Mouse (Mus musculus): ENCODE data around the gene Acot3. TPM values are rescaled to one million over a fixed set of nuclear protein-coding genes. Genes with fewer than 3 reads are reported as not detected.
"Not testable (repeated sequence)": the region's sequence is repeated elsewhere in the genome, so short reads cannot be mapped to it uniquely, and the experiment has no call there.

The Acot3 gene
- total and polyA plus RNA-seq, 3 experiments, result not detected

DNA sequence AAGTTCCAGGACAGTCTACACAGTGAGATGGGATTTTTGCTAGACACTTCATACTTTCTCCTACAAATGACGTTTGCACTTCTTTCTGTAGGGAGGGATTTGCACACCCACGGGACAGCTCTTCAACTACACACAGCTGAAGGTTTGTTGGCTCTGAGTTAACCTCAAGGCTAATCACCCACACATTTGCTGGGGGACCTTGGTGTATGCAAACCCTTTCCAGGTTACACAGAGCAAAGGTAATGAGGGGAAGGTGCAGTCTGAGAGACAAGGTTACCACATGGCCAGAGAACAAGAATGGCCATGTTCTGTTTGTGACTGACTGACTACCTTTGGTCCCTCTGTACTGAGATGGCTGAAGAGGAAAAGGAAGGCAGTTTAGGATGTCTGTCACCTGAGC is 31.9 kb downstream of the Acot3 start:
- dilution Hi-C loops (cut with MboI; ENCODE audit: extremely low pct_ligation_motif_present, extremely low pct_unique_long_range_greater_than_20kb, low sequenced_read_pairs) (no loop called here), in situ Hi-C loops (cut with MboI; ENCODE audit: low pct_ligation_motif_present, low pct_unique_long_range_greater_than_20kb, low sequenced_read_pairs) (no loop called here)
- DNase-seq (ENCODE audit: extremely low read depth), result no peak

GRCm38 (mm10) chr12:84084581-84084980 is 32.6 kb downstream of the Acot3 start:
- no peak overlapping the region for H3K9ac ChIP-seq (ENCODE audit: insufficient read depth, low read depth)
- in situ Hi-C loops (cut with MboI; ENCODE audit: low pct_ligation_motif_present, low pct_unique_long_range_greater_than_20kb, low sequenced_read_pairs), result no loop called here
- no peak for TF ChIP-seq BHLHE40 (IDR thresholded peaks at IDR 0.05; ENCODE audit: low read depth, low read length)
- no peak for TF ChIP-seq TBP (conservative IDR thresholded peaks at IDR 0.05; ENCODE audit: low read depth, low read length)
- TF ChIP-seq CHD2 (IDR thresholded peaks at IDR 0.05; ENCODE audit: low read length), result no peak
- TF ChIP-seq KAT2A (IDR thresholded peaks at IDR 0.05; ENCODE audit: insufficient replicate concordance, low read length), result no peak
- no peaks in the 10 kb centered on the region for H3K9me3 ChIP-seq (replicated peaks; ENCODE audit: low read length)
- H3K79me2 ChIP-seq (replicated peaks; ENCODE audit: control insufficient read depth, extremely low read depth, insufficient read depth, poor library complexity, severe bottlenecking), result no peaks in the 10 kb centered on the region
- H3K4me1 ChIP-seq (ENCODE audit: control insufficient read depth in 1 of 2, insufficient read depth in 2 of 2), result no peaks in the 10 kb centered on the region
- no peak overlapping the region for H3K27ac ChIP-seq (ENCODE audit: insufficient read depth, low read depth)
- no peaks in the 10 kb centered on the region for H3K36me3 ChIP-seq (replicated peaks in 1 of 2; ENCODE audit: control insufficient read depth in 1 of 2, insufficient read depth in 1 of 2, low read length in 1 of 2)
- H3K4me2 ChIP-seq (ENCODE audit: insufficient read depth, low read depth, poor library complexity, severe bottlenecking), result no peak overlapping the region
- H3K27me3 ChIP-seq (replicated peaks), result peaks cover 3% of the 10 kb centered on the region
- dilution Hi-C loops (cut with MboI; ENCODE audit: extremely low pct_ligation_motif_present, extremely low pct_unique_long_range_greater_than_20kb, low sequenced_read_pairs), result no loop called here
- no peak for DNase-seq (ENCODE audit: extremely low read depth)
- H3K4me3 ChIP-seq (replicated peaks in 1 of 3; ENCODE audit: low read depth in 2 of 3, low read length in 2 of 3, poor library complexity in 1 of 3), result no peak overlapping the region

More for the DNA sequence above, 31.9 kb downstream of the Acot3 start:
- Histone ChIP-seq H3K27me3 (replicated peaks) (peaks cover 3% of the 10 kb centered on the region), H3K27ac (ENCODE audit: insufficient read depth, low read depth) (no peak overlapping the region), H3K79me2 (replicated peaks; ENCODE audit: control insufficient read depth, extremely low read depth, insufficient read depth, poor library complexity, severe bottlenecking) (no peaks in the 10 kb centered on the region), H3K4me3 (replicated peaks in 1 of 3; ENCODE audit: low read depth in 2 of 3, low read length in 2 of 3, poor library complexity in 1 of 3) (no peak overlapping the region), H3K4me2 (ENCODE audit: insufficient read depth, low read depth, poor library complexity, severe bottlenecking) (no peak overlapping the region), H3K9ac (ENCODE audit: insufficient read depth, low read depth) (no peak overlapping the region), H3K9me3 (replicated peaks; ENCODE audit: low read length) (no peaks in the 10 kb centered on the region), H3K36me3 (replicated peaks in 1 of 2; ENCODE audit: control insufficient read depth in 1 of 2, insufficient read depth in 1 of 2, low read length in 1 of 2) (no peaks in the 10 kb centered on the region), H3K4me1 (ENCODE audit: control insufficient read depth in 1 of 2, insufficient read depth in 2 of 2) (no peaks in the 10 kb centered on the region)
- no peak for TF ChIP-seq POLR2A (IDR thresholded peaks at IDR 0.05; ENCODE audit: low read depth, low read length)
- TF ChIP-seq MXI1 (IDR thresholded peaks at IDR 0.05; ENCODE audit: low read depth, low read length), result no peak
- TF ChIP-seq POLR2AphosphoS2 (IDR thresholded peaks at IDR 0.05; ENCODE audit: low read depth, low read length), result no peak
- no peak for TF ChIP-seq NRF1 (IDR thresholded peaks at IDR 0.05; ENCODE audit: low read depth, low read length)
- no peak for TF ChIP-seq TBP (conservative IDR thresholded peaks at IDR 0.05; ENCODE audit: low read depth, low read length)
- no peak for TF ChIP-seq UBTF (IDR thresholded peaks at IDR 0.05; ENCODE audit: low read depth, low read length)
- no peak for TF ChIP-seq RCOR1 (conservative IDR thresholded peaks at IDR 0.05; ENCODE audit: low read depth, low read length)
- no peak for TF ChIP-seq MAX (IDR thresholded peaks at IDR 0.05; ENCODE audit: low read length)
- no peak for TF ChIP-seq IRF4 (IDR thresholded peaks at IDR 0.05; ENCODE audit: low read depth, low read length)
- TF ChIP-seq RAD21 (IDR thresholded peaks at IDR 0.05; ENCODE audit: low read depth, low read length), result no peak

DNA sequence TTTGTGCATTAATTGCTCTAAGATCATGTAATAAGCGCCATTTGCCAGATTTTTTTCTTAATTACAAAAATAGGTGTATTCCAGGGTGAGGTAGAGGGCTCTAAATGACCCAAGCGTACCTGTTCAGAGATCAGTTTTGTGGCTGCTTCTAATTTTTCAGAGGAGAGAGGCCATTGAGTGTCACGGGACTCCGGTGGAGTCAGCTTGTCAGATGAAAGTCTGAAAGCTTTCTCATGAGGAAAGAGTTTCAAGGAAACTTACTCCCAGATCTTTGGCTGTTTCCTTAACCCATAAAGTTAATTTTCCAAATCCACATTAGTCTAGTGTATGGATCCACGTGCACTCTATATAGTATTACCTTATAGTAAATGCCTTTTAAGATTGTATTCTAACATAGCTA is 42.7 kb downstream of the Acot3 start:
- H3K27ac ChIP-seq (ENCODE audit: insufficient read depth, low read depth); in situ Hi-C loops (cut with MboI; ENCODE audit: low pct_ligation_motif_present, low pct_unique_long_range_greater_than_20kb, low sequenced_read_pairs); H3K9ac ChIP-seq (ENCODE audit: insufficient read depth, low read depth); H3K4me1 ChIP-seq (ENCODE audit: control insufficient read depth in 1 of 2, insufficient read depth in 2 of 2); H3K9me3 ChIP-seq (replicated peaks; ENCODE audit: low read length); DNase-seq (ENCODE audit: extremely low read depth); H3K79me2 ChIP-seq (replicated peaks; ENCODE audit: control insufficient read depth, extremely low read depth, insufficient read depth, poor library complexity, severe bottlenecking); H3K4me3 ChIP-seq (replicated peaks in 1 of 3; ENCODE audit: low read depth in 2 of 3, low read length in 2 of 3, poor library complexity in 1 of 3); H3K4me2 ChIP-seq (ENCODE audit: insufficient read depth, low read depth, poor library complexity, severe bottlenecking); H3K36me3 ChIP-seq (replicated peaks in 1 of 2; ENCODE audit: control insufficient read depth in 1 of 2, insufficient read depth in 1 of 2, low read length in 1 of 2); dilution Hi-C loops (cut with MboI; ENCODE audit: extremely low pct_ligation_motif_present, extremely low pct_unique_long_range_greater_than_20kb, low sequenced_read_pairs); H3K27me3 ChIP-seq (replicated peaks): not testable (repeated sequence)
